Mouse (Mus musculus) CH12.LX (cell line): Measurements from ENCODE around the gene Msmp. TPM values are rescaled to one million over a fixed set of nuclear protein-coding genes. Genes with fewer than 3 reads are reported as not detected.

Experiments used
- DNase-seq: peaks from one replicate; pipeline ENCODE4 v3.0.0-alpha.2; 2013; ENCODE audit errors: extremely low read depth
- H3K27ac ChIP-seq: 2 replicates; pipeline ENCODE4 v1.5.1; 2012; ENCODE audit warnings: low read depth, mild to moderate bottlenecking, control low read depth, moderate library complexity; ENCODE audit not compliant: insufficient read depth
- H3K27me3 ChIP-seq: replicated peaks from 2 replicates; pipeline ENCODE3; 2012; ENCODE audit warnings: inconsistent platforms
- H3K36me3 ChIP-seq, 2 experiments: replicated peaks in 1 of 2; 2 replicates each; pipeline versions ENCODE3 to v1.6.1; 2012; ENCODE audit warnings: inconsistent platforms in 1 of 2, low read length in 1 of 2, mild to moderate bottlenecking in 1 of 2, mixed read lengths in 1 of 2, moderate library complexity in 1 of 2; ENCODE audit not compliant: control insufficient read depth in 1 of 2, insufficient read depth in 1 of 2
- H3K4me1 ChIP-seq, 2 experiments: 2 replicates each; pipeline ENCODE4 v1.6.1; 2012; ENCODE audit warnings: inconsistent platforms in 1 of 2, moderate library complexity in 1 of 2; ENCODE audit not compliant: insufficient read depth in 2 of 2, control insufficient read depth in 1 of 2
- H3K4me2 ChIP-seq: 2 replicates; pipeline ENCODE4 v1.6.1; 2012; ENCODE audit warnings: low read depth, mild to moderate bottlenecking, control low read depth; ENCODE audit not compliant: poor library complexity, insufficient read depth, severe bottlenecking
- H3K4me3 ChIP-seq, 3 experiments: fragments of 150-350 bp in 1 of 3; sonication (generic) in 1 of 3; replicated peaks in 1 of 3; 2 replicates each; pipeline versions ENCODE3 to v1.5.1; 2011 to 2012; ENCODE audit warnings: low read depth in 2 of 3, low read length in 2 of 3, mild to moderate bottlenecking in 2 of 3, moderate library complexity in 2 of 3, control low read depth in 1 of 3, improper control_type of control experiment in 1 of 3, inconsistent platforms in 1 of 3, mixed read lengths in 1 of 3; ENCODE audit not compliant: poor library complexity in 1 of 3
- H3K79me2 ChIP-seq: replicated peaks from 2 replicates; pipeline ENCODE4 v1.6.1; 2012; ENCODE audit warnings: mild to moderate bottlenecking, moderate library complexity; ENCODE audit not compliant: control insufficient read depth, poor library complexity, insufficient read depth, severe bottlenecking; ENCODE audit errors: extremely low read depth
- H3K9ac ChIP-seq: 2 replicates; pipeline ENCODE4 v1.6.1; 2012; ENCODE audit warnings: low read depth, mild to moderate bottlenecking, control low read depth, moderate library complexity; ENCODE audit not compliant: insufficient read depth
- H3K9me3 ChIP-seq: replicated peaks from 2 replicates; pipeline ENCODE3; 2012; ENCODE audit warnings: low read length, inconsistent platforms, mixed read lengths
- BHLHE40 ChIP-seq: IDR thresholded peaks from 2 replicates; pipeline ENCODE4 v1.6.1; 2011; ENCODE audit warnings: mild to moderate bottlenecking, low read depth, low read length, improper control_type of control experiment
- CHD1 ChIP-seq: IDR thresholded peaks from 2 replicates; pipeline ENCODE4 v1.6.1; 2012; ENCODE audit warnings: low read depth, low read length, improper control_type of control experiment, inconsistent platforms
- CHD2 ChIP-seq: IDR thresholded peaks from 2 replicates; pipeline ENCODE4 v1.6.1; 2011; ENCODE audit warnings: low read length, improper control_type of control experiment
- E2F4 ChIP-seq: IDR thresholded peaks from 2 replicates; pipeline ENCODE4 v1.6.1; 2011; ENCODE audit warnings: low read depth, low read length, improper control_type of control experiment; ENCODE audit not compliant: insufficient replicate concordance
- ELF1 ChIP-seq: IDR thresholded peaks from 2 replicates; pipeline ENCODE4 v1.6.1; 2014; ENCODE audit warnings: low read depth, mild to moderate bottlenecking, inconsistent platforms, low read length, improper control_type of control experiment
- ETS1 ChIP-seq: conservative IDR thresholded peaks from 2 replicates; pipeline ENCODE4 v1.6.1; 2012; ENCODE audit warnings: low read depth, mild to moderate bottlenecking, inconsistent platforms, low read length, improper control_type of control experiment, moderate library complexity
- HCFC1 ChIP-seq: IDR thresholded peaks from 2 replicates; pipeline ENCODE4 v1.6.1; 2012; ENCODE audit warnings: low read depth, mild to moderate bottlenecking, inconsistent platforms, low read length, improper control_type of control experiment
- JUN ChIP-seq: IDR thresholded peaks from 2 replicates; pipeline ENCODE4 v1.6.1; 2011; ENCODE audit warnings: low read depth, mild to moderate bottlenecking, low read length, improper control_type of control experiment, moderate library complexity; ENCODE audit not compliant: insufficient read depth
- MAFK ChIP-seq: IDR thresholded peaks from 2 replicates; pipeline ENCODE4 v1.6.1; 2011; ENCODE audit warnings: low read length, improper control_type of control experiment; ENCODE audit not compliant: insufficient replicate concordance
- MAX ChIP-seq: IDR thresholded peaks from 2 replicates; pipeline ENCODE4 v1.6.1; 2011; ENCODE audit warnings: low read length, improper control_type of control experiment
- MAZ ChIP-seq: IDR thresholded peaks from 2 replicates; pipeline ENCODE4 v1.6.1; 2012; ENCODE audit warnings: low read depth, mild to moderate bottlenecking, inconsistent platforms, low read length, improper control_type of control experiment, moderate library complexity
- MEF2A ChIP-seq: IDR thresholded peaks from 2 replicates; pipeline ENCODE4 v1.6.1; 2014; ENCODE audit warnings: low read depth, mild to moderate bottlenecking, inconsistent platforms, low read length, improper control_type of control experiment, borderline replicate concordance
- NELFE ChIP-seq: IDR thresholded peaks from 2 replicates; pipeline ENCODE4 v1.6.1; 2011; ENCODE audit warnings: low read depth, low read length, improper control_type of control experiment
- PAX5 ChIP-seq: IDR thresholded peaks from 2 replicates; pipeline ENCODE4 v1.6.1; 2012; ENCODE audit warnings: low read length, inconsistent platforms, mixed read lengths
- POLR2A ChIP-seq: IDR thresholded peaks from 2 replicates; pipeline ENCODE4 v1.6.1; 2011; ENCODE audit warnings: low read depth, mild to moderate bottlenecking, improper control_type of control experiment, low read length
- RAD21 ChIP-seq: IDR thresholded peaks from 2 replicates; pipeline ENCODE4 v1.6.1; 2011; ENCODE audit warnings: low read depth, mild to moderate bottlenecking, low read length, improper control_type of control experiment, moderate library complexity
- RCOR1 ChIP-seq: conservative IDR thresholded peaks from 2 replicates; pipeline ENCODE4 v1.6.1; 2012; ENCODE audit warnings: low read depth, mild to moderate bottlenecking, inconsistent platforms, low read length, improper control_type of control experiment
- SIN3A ChIP-seq: IDR thresholded peaks from 2 replicates; pipeline ENCODE4 v1.6.1; 2012; ENCODE audit warnings: low read length, improper control_type of control experiment, inconsistent platforms
- TCF12 ChIP-seq: IDR thresholded peaks from 2 replicates; pipeline ENCODE4 v1.6.1; 2014; ENCODE audit warnings: low read depth, mild to moderate bottlenecking, inconsistent platforms, low read length, improper control_type of control experiment
- ZNF384 ChIP-seq: IDR thresholded peaks from 2 replicates; pipeline ENCODE4 v1.6.1; 2012; ENCODE audit warnings: low read depth, low read length, improper control_type of control experiment, inconsistent platforms
- dilution Hi-C: fragments of 300-500 bp; cut with MboI; formaldehyde crosslinking; loops from 2 replicates; pipeline ENCODE4 v1.14.3; 2020; ENCODE audit warnings: low sequenced_read_pairs; ENCODE audit not compliant: extremely low pct_unique_long_range_greater_than_20kb, extremely low pct_ligation_motif_present
- in situ Hi-C: fragments of 300-500 bp; cut with MboI; formaldehyde crosslinking; loops from 3 replicates; pipeline ENCODE4 v1.14.3; 2019; ENCODE audit warnings: low sequenced_read_pairs, low pct_ligation_motif_present, low pct_unique_long_range_greater_than_20kb, mixed read lengths
- polyA plus RNA-seq: library from polyadenylated mRNA; unstranded; fragments of >175 nt; gene quantifications from 2 replicates; pipeline ENCODE4 v1.2.1, GENCODE M21; 2012; ENCODE audit warnings: low read depth; ENCODE audit not compliant: insufficient read length
- total RNA-seq, 2 experiments: library from RNA; depleted of rRNA; stranded (reverse); fragments of 300-350 nt in 1 of 2; fragments of >200 nt in 1 of 2; gene quantifications; 2 replicates each; pipeline ENCODE4 v1.2.3; 2012 to 2014

Msmp gene
- total RNA-seq (2012; rRNA removed), result 0.46 and 0.72 TPM in 2 replicates
- total RNA-seq (2014; rRNA removed), result not detected in 2 replicates
- polyA plus RNA-seq, result 5.9 and 6.3 TPM in 2 replicates

DNA sequence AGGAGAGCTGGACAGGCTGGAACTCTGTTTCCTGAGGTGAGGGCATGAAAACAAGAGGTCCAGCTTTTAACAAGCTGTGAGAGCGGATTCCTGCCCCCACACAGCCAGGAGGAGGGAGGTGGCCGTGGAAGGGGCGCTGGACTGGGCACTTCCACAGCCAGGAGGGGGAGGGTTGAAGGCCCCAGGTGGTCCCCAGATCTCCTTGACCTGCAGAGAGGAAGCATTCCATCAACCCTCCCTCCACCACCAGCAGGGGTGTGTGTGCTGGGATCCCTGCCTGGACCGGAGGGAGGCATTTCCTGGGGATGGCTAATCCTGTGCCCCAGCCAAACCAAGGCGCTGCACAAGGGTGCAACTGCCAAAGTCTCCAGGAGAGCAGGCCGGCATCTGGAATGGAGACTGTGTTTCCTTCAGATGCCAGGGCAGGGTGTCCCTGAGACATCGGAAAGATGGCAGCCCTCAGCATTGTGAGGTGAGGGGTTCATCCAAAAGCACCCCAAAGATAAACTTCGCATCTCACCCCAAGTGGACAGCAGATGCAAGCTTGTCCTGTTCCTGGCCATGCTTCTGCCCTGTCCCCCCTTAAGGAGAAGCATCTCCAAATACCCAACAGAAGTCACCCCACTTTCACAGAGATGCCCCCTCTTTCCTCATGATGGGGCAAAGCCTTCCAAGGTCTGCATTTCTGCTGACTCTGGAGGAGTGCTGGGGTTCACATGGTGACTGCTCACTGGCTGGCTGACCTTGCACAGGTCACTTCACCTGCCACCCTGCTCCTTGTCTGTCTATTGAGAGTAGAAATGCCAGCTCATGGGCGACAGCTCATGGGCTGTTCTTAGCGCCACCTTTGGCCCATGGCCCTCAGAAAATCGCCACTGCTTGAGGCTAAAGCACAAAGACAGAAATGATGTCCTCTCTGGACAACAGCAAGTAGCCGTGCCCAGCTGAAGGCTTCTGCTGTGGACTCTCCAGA, at the start of gene Msmp:
Gene Msmp (minus strand): TSS at position 51 of the 973 bp plus-strand sequence.
- in situ Hi-C loops, result no loop called here
- TF ChIP-seq ELF1 (no peak), MAZ (no peak), MAX (no peak), ZNF384 (no peak), MEF2A (no peak), POLR2A (no peak), JUN (no peak)
- dilution Hi-C loops, result no loop called here
- H3K4me2 ChIP-seq, result no peak within 1 kb of the TSS
- no peak for DNase-seq
- no peak within 1 kb of the TSS for H3K4me3 ChIP-seq
- H3K36me3 ChIP-seq, result peaks cover 44 to 76% of the 10 kb centered on the region in 2 experiments
- H3K27ac ChIP-seq, result no peak within 1 kb of the TSS
- H3K9ac ChIP-seq, result no peak within 1 kb of the TSS
- no peaks in the 10 kb centered on the region for H3K79me2 ChIP-seq
- H3K4me1 ChIP-seq, result peaks cover 3 to 19% of the 10 kb centered on the region in 2 experiments
- H3K27me3 ChIP-seq, result no peaks in the 10 kb centered on the region
- no peaks in the 10 kb centered on the region for H3K9me3 ChIP-seq

DNA sequence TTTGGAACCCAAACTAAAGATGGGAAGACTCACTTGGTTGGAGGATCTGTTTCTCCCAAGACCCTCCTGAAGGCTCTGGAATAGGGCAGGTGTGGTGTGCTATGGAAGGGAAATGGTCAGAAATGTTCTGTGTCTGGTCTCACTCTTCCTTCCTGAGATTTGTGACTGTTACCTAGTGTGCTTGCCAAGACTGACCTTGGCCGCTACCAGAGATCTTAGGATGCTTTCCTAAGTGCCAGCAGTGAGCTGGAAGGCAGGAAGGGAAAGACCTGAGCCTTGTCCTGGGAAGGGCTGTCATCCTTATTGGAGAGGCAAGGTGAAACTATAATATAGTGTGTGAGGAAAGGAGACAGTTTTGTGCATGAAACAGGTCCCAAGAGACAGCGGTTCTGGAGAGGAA, 49.4 kb upstream of the Msmp start:
- H3K4me2 ChIP-seq, result no peak overlapping the region

More for the DNA sequence above, 49.4 kb upstream of the Msmp start:
- H3K79me2 ChIP-seq, result no peaks in the 10 kb centered on the region
- H3K4me3 ChIP-seq, result no peak overlapping the region
- no peak for TF ChIP-seq CHD2
- TF ChIP-seq SIN3A, result no peak
- no peak for TF ChIP-seq PAX5
- TF ChIP-seq HCFC1, result no peak
- no peak for TF ChIP-seq BHLHE40
- TF ChIP-seq MEF2A, result no peak
- TF ChIP-seq TCF12, result no peak
- no peak for TF ChIP-seq RAD21
- no peak for TF ChIP-seq MAX
- TF ChIP-seq MAZ, result no peak
- no peak for TF ChIP-seq E2F4
- no peak for TF ChIP-seq ETS1
- TF ChIP-seq RCOR1, result no peak
- TF ChIP-seq CHD1, result no peak
- TF ChIP-seq NELFE, result no peak
- no peak for TF ChIP-seq MAFK
- dilution Hi-C loops (no loop called here), in situ Hi-C loops (no loop called here)
- H3K27ac ChIP-seq, result no peak overlapping the region
- DNase-seq, result no peak
- H3K36me3 ChIP-seq, result no peaks in the 10 kb centered on the region
- no peaks in the 10 kb centered on the region for H3K9me3 ChIP-seq
- no peaks in the 10 kb centered on the region for H3K4me1 ChIP-seq
- H3K27me3 ChIP-seq, result peaks cover 70% of the 10 kb centered on the region
- H3K9ac ChIP-seq, result no peak overlapping the region
